Mouse (Mus musculus) mammary gland, adult 2 months (tissue): ENCODE results near the gene Olfr68. TPM values are rescaled to one million over a fixed set of nuclear protein-coding genes. Genes with fewer than 3 reads are reported as not detected.

ENCODE experiments used
- polyA plus RNA-seq: library from polyadenylated mRNA; depleted of rRNA; stranded (reverse); fragments of >200 nt; gene quantifications from 2 replicates; pipeline ENCODE4 v1.2.3, GENCODE M21; 2012; ENCODE audit warnings: low replicate concordance; rRNA removed

The Olfr68 gene
- not detected in 2 replicates for polyA plus RNA-seq

DNA sequence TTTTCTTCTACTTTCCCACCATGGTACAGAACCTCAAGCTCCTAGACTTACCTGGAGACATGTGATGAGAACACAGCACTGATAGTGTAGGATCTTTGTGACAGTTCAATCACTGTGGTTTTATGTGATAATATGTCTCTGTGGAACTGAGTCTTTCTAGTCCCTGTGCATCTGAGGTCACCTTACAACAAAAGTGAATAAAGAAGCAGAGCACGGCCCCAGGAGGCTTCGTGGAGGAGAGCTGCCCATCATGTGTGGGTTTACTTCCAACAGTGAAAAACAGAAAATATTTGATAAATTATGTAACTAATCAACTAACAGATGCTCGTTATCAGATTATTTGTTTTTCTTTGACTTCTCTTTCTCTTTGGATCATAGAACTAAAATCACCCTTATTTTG lies at the start of gene Olfr68:
Olfr68 (minus strand) TSS at position 101 of the 400 bp plus-strand sequence.

DNA sequence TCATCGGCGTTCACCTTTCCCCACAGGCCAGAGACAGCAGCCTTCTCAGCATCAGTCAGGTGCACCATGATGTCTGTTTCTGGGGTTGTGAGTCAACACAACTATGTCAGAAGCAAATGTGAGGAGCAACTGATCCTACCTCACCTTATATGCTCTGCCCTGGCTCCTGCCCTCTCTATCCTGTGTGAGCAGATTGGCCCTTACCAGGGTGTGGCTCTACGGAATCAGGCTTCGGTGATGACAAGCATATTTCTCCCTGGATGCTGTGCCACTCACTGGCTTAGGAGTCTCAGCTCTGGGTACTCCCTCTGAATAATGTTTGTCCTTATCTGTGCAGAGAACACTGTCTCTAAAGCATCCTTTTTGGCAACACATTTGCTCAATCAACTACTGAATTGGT lies 48.3 kb upstream of the Olfr68 start, which contains the start of gene Hbb-bs:
Hbb-bs (minus strand) TSS at position 289 of the 400 bp plus-strand sequence.

DNA sequence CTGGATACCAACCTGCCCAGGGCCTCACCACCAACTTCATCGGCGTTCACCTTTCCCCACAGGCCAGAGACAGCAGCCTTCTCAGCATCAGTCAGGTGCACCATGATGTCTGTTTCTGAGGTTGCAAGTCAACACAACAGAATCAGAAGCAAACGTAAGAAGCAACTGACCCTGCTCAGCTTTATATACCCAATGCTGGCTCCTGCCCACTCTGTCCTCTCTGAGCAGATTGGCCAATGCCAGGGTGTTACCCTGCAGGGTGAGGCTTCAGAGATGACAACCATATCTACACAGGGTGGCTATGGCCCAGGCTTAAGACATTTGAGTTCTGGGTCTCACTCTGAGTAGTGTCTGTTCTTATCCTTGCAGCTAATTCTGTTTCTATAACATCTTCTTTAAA lies 34.3 kb upstream of the Olfr68 start, which contains the start of gene Hbb-bt:
Hbb-bt (minus strand) TSS at position 231 of the 400 bp plus-strand sequence.

DNA sequence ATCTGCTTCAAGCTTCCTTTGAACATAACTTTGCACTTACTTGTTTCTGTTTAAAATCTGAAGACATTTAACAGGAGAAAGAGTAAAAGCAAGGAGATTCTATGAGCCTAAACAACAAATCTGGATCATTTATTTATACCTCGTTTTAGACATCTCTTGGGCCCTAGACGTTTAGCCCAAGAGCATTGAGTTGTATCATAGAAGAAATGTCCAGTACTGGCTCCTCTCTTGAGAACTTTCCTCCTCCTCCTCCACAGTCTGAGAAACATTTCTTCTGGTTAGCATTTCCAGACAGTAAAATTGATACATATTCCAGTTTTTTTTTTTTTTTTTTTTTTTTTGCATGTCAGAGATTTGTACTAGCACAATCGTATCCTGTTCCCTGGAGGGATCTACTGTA lies 12.2 kb upstream of the Olfr68 start, which contains the start of gene Olfr67:
Olfr67 (minus strand) TSS at position 101 of the 400 bp plus-strand sequence.

DNA sequence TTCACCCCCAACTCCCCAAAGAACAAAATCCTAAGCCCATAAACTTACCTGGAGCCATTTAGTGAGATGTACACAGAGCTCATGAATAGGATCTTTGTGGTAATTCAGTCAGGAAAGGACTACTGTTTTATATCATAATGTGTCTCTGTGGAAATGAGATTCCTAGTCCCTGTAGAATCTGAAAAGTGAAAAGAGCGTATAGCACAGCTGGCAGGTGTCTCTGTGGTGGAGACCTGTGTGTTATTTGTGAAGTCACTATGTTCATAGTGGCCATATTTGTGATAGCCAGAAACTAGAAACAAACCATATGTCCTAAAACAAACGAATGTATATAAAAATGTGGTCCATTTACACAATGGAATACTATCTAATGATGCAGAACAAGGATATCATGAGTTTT lies 8.0 kb downstream of the Olfr68 start, which contains the start of gene Olfr69:
Olfr69 (minus strand) TSS at position 101 of the 400 bp plus-strand sequence.

DNA sequence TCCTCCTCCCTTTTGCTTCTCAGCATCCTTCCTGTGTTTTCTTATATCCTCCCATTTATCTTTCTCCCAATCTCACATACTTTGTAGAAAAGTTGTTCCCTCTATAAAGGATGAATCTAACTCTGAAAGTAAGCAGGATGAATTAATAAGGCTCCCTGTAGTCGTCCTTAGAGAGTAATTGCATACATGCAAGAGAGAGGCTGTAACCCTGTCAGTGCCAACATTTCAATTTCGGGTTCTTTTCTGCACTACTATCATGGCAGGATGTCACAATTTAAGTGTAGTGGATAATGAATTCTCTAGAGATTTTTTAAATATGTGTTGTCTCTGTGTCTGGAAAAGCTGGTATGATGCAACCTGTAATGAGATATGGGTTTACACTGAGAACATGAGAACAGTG lies 22.3 kb downstream of the Olfr68 start, which contains the start of gene Olfr630:
Olfr630 (minus strand) TSS at position 101 of the 400 bp plus-strand sequence.

DNA sequence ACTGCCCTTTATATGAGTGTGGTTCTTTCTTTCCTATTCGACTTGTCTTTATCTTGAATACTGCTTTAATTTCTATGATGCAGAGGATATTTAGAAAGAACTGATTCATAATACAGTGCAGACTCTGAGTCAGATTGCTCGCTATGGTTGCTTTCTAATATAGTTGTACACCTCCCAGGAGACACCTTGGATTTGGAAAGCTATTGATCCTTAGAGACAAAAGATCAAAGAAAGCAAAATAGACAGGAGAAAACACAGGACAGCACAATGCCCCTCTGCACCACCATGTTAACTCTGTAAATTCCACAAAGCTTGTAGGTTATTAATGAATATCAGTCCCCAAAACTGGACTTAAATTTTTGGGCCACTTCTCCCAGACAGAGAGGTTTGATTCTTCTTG lies 34.7 kb downstream of the Olfr68 start, which contains the start of gene Olfr629:
Olfr629 (minus strand) TSS at position 101 of the 400 bp plus-strand sequence.

DNA sequence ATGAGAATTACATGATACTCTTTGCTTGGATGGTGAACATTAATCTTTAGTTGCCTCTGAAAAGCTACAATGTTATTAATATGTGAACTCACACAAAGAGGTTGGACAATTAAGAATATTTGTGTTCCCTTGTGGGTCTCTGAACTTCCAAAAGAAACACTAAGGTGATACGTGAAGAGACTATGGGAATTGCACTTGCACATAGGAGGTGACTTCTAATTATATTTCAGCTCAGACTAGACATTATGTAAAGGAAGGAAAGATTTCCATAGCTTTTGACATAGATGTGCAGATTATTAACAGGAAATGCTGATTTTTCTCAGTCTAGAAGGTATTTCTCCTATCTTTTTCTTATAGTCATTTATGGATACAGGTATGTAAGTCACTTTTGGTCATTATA lies 49.4 kb downstream of the Olfr68 start, which contains the start of gene Olfr628:
Olfr628 (plus strand) TSS at position 301 of the 400 bp plus-strand sequence.

Other genes starting within 250 kb of the Olfr68 start
- not detected in 2 replicates for gene Olfr612, start 237.0 kb downstream of the Olfr68 start, polyA plus RNA-seq
- not detected in 2 replicates for gene Olfr613, start 231.6 kb downstream of the Olfr68 start, polyA plus RNA-seq
- not detected in 2 replicates for gene Olfr615, start 223.6 kb downstream of the Olfr68 start, polyA plus RNA-seq
- not detected in 2 replicates for gene Olfr616, start 210.6 kb downstream of the Olfr68 start, polyA plus RNA-seq
- not detected in 2 replicates for gene Olfr617, start 206.6 kb downstream of the Olfr68 start, polyA plus RNA-seq
- gene Olfr618, start 189.6 kb downstream of the Olfr68 start, polyA plus RNA-seq = not detected in 2 replicates
- not detected in 2 replicates for gene Olfr619, start 179.1 kb downstream of the Olfr68 start, polyA plus RNA-seq
- gene Olfr620, start 167.2 kb downstream of the Olfr68 start, polyA plus RNA-seq = not detected in 2 replicates
- not detected in 2 replicates for gene Olfr622, start 137.0 kb downstream of the Olfr68 start, polyA plus RNA-seq
- not detected in 2 replicates for gene Olfr623, start 116.0 kb downstream of the Olfr68 start, polyA plus RNA-seq
- gene Olfr624, start 108.5 kb downstream of the Olfr68 start, polyA plus RNA-seq = not detected in 2 replicates
- gene Olfr625-ps1, start 97.0 kb downstream of the Olfr68 start, polyA plus RNA-seq = not detected in 2 replicates
- gene Olfr243, start 65.0 kb downstream of the Olfr68 start, polyA plus RNA-seq = not detected in 2 replicates
- not detected in 2 replicates for gene Olfr628, start 49.3 kb downstream of the Olfr68 start, polyA plus RNA-seq
- gene Olfr629, start 34.8 kb downstream of the Olfr68 start, polyA plus RNA-seq = not detected in 2 replicates
- not detected in 2 replicates for gene Olfr630, start 22.4 kb downstream of the Olfr68 start, polyA plus RNA-seq
- not detected in 2 replicates for gene Olfr69, start 8.1 kb downstream of the Olfr68 start, polyA plus RNA-seq
- not detected in 2 replicates for gene Olfr67, start 12.1 kb upstream of the Olfr68 start, polyA plus RNA-seq
- 79.2 and 80.0 TPM in 2 replicates for gene Hbb-bt, start 34.3 kb upstream of the Olfr68 start, polyA plus RNA-seq
- 783 and 1,033 TPM in 2 replicates for gene Hbb-bs, start 48.4 kb upstream of the Olfr68 start, polyA plus RNA-seq
- not detected in 2 replicates for gene Hbb-bh2, start 60.8 kb upstream of the Olfr68 start, polyA plus RNA-seq
- not detected in 2 replicates for gene Hbb-bh1, start 63.5 kb upstream of the Olfr68 start, polyA plus RNA-seq
- not detected in 2 replicates for gene Hbb-y, start 73.5 kb upstream of the Olfr68 start, polyA plus RNA-seq
- gene Olfr66, start 106.6 kb upstream of the Olfr68 start, polyA plus RNA-seq = not detected in 2 replicates
- gene Olfr64, start 114.8 kb upstream of the Olfr68 start, polyA plus RNA-seq = not detected in 2 replicates
- gene Olfr65, start 123.8 kb upstream of the Olfr68 start, polyA plus RNA-seq = not detected in 2 replicates
- not detected in 2 replicates for gene Olfr631, start 149.1 kb upstream of the Olfr68 start, polyA plus RNA-seq
- not detected in 2 replicates for gene Olfr632, start 154.6 kb upstream of the Olfr68 start, polyA plus RNA-seq
- gene Olfr633, start 164.7 kb upstream of the Olfr68 start, polyA plus RNA-seq = not detected in 2 replicates
- gene Olfr635, start 191.5 kb upstream of the Olfr68 start, polyA plus RNA-seq = not detected in 2 replicates
- not detected in 2 replicates for gene Olfr638, start 219.0 kb upstream of the Olfr68 start, polyA plus RNA-seq
- not detected in 2 replicates for gene Olfr639, start 237.6 kb upstream of the Olfr68 start, polyA plus RNA-seq
- gene Olfr640, start 245.9 kb upstream of the Olfr68 start, polyA plus RNA-seq = not detected in 2 replicates